Mouse (Mus musculus) urinary bladder, adult 2 months (tissue): ENCODE measurements at regions not wholly inside any gene's neighbourhood (a gene's known extent, or its start where the extent isn't known, plus 50 kb on each side); places are given as distances from the start of the nearest gene placed in this dataset.
"Not testable (repeated sequence)": the region's sequence is repeated elsewhere in the genome, so short reads cannot be mapped to it uniquely, and the experiment has no call there.

Experiments
- DNase-seq: peaks from one replicate; pipeline ENCODE4 v3.0.0; 2022; ENCODE audit warnings: low spot score

DNA sequence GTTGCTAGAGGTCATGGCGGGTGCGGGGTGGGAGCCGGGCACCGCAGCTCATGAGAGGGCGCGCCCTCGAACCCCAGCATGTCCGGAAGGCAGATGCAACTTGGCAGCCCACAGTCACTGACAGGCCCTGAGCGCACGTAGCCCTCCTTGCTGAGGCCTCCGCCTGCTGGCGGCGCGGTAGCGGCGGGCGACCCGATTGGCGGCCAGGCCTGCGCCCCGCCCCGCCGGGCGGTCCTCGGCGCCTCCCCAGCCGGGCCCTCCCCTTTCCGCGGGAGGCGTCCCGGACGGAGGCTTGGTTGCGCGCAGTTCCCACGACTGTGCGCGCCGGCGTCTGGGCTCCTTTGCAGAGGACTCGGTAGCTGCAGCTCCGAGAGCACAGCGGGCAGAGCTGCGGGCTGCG lies 301.9 kb downstream of the Hpcal1 start:
- DNase-seq: peak; percentile 21

DNA sequence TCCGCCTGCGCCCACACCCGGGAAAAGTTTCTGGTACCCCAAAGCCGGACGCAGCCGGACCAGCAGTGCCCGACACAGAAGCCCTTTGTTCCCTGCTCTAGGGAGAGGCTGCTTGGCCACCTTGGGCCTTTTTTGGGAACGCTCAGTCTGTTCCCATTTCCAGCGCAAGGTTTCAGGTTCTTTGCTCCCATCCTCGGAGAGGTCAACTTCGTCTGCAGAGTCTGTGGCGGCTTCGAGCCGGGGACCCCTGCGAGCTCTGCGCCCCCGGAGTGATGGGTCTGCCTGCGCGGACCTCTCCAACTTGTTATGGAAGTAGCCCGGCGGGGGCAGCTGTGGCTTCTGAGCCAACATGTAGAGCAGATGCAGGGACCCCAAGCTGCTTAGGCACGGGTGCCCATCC lies 302.7 kb downstream of the Hpcal1 start:
- DNase-seq: not testable (repeated sequence)
